In genomic region chr8:120460375-120460774, GRCm38 (mm10) we compare ENCODE assay signal across 8 mouse cellular contexts.
DNase-seq lines count a peak whose midpoint lies in the region; ATAC-seq and TF ChIP-seq lines count a peak whose summit lies in the region.

No protein-coding gene starts in this region.

- no peaks in the 10 kb centered on the region for H3K27me3 ChIP-seq in liver, adult 2 months (ENCODE audit: control insufficient read depth, insufficient read depth, low read length)
- peaks cover 4% of the 10 kb centered on the region; the same call in 1 of the 2 replicates for H3K27me3 ChIP-seq in liver, embryonic 11.5 days (replicated peaks; ENCODE audit: control insufficient read depth, insufficient read depth, low read length)
- peaks cover 21% of the 10 kb centered on the region for H3K27me3 ChIP-seq in forebrain, embryonic 12.5 days
- no peaks in the 10 kb centered on the region for H3K27me3 ChIP-seq in intestine, embryonic 16.5 days (replicated peaks; ENCODE audit: control insufficient read depth, insufficient read depth, low read length)
- H3K27me3 ChIP-seq in neural tube, embryonic 14.5 days (ENCODE audit: control insufficient read depth, insufficient read depth, low read length), result no peaks in the 10 kb centered on the region

- H3K9ac ChIP-seq in liver, adult 2 months (ENCODE audit: low read depth, low read length), result no peak overlapping the region
- H3K9ac ChIP-seq in liver, embryonic 11.5 days (ENCODE audit: low read depth, low read length), result no peak overlapping the region
- H3K9ac ChIP-seq in forebrain, embryonic 12.5 days, result no peak overlapping the region
- H3K9ac ChIP-seq in intestine, embryonic 16.5 days (ENCODE audit: low read depth, low read length), result peak overlapping the region; percentile 43; the same call in 1 of the 2 replicates
- no peak overlapping the region for H3K9ac ChIP-seq in neural tube, embryonic 14.5 days (replicated peaks; ENCODE audit: low read depth, low read length)

- no peaks in the 10 kb centered on the region for H3K79me2 ChIP-seq in liver, adult 2 months (ENCODE audit: control insufficient read depth, insufficient read depth, low read length)

- no peak for TF ChIP-seq POLR2A in liver, adult 2 months (IDR thresholded peaks at IDR 0.05; ENCODE audit: extremely low read depth, insufficient read depth, low read length)

- H3K9me3 ChIP-seq in liver, embryonic 11.5 days (ENCODE audit: control insufficient read depth, low read length), result no peaks in the 10 kb centered on the region
- no peaks in the 10 kb centered on the region for H3K9me3 ChIP-seq in forebrain, embryonic 12.5 days
- no peaks in the 10 kb centered on the region for H3K9me3 ChIP-seq in intestine, embryonic 16.5 days (ENCODE audit: control insufficient read depth, low read length)
- no peaks in the 10 kb centered on the region for H3K9me3 ChIP-seq in neural tube, embryonic 14.5 days (ENCODE audit: control insufficient read depth, low read length)

- no peaks in the 10 kb centered on the region for H3K36me3 ChIP-seq in liver, adult 2 months (ENCODE audit: control insufficient read depth, insufficient read depth, low read length)
- no peaks in the 10 kb centered on the region for H3K36me3 ChIP-seq in liver, embryonic 11.5 days (ENCODE audit: control insufficient read depth, insufficient read depth, low read length)
- no peaks in the 10 kb centered on the region for H3K36me3 ChIP-seq in forebrain, embryonic 12.5 days (replicated peaks)
- no peaks in the 10 kb centered on the region for H3K36me3 ChIP-seq in intestine, embryonic 16.5 days (ENCODE audit: control insufficient read depth, insufficient read depth, low read length)
- no peaks in the 10 kb centered on the region for H3K36me3 ChIP-seq in neural tube, embryonic 14.5 days (ENCODE audit: control insufficient read depth, insufficient read depth, low read length)

- no peak overlapping the region for H3K4me2 ChIP-seq in liver, embryonic 11.5 days
- H3K4me2 ChIP-seq in forebrain, embryonic 12.5 days, result no peak overlapping the region
- H3K4me2 ChIP-seq in intestine, embryonic 16.5 days (ENCODE audit: low read depth, low read length), result no peak overlapping the region
- no peak overlapping the region for H3K4me2 ChIP-seq in neural tube, embryonic 14.5 days (ENCODE audit: low read depth, low read length)

- no peak overlapping the region for H3K27ac ChIP-seq in liver, adult 2 months (replicated peaks; ENCODE audit: insufficient read depth, low read depth, low read length)
- H3K27ac ChIP-seq in liver, embryonic 11.5 days (ENCODE audit: low read depth, low read length), result no peak overlapping the region
- H3K27ac ChIP-seq in forebrain, embryonic 12.5 days, result peak overlapping the region; percentile 84
- peak overlapping the region; percentile 28; the same call in 1 of the 2 replicates for H3K27ac ChIP-seq in intestine, embryonic 16.5 days (ENCODE audit: low read length)
- peak overlapping the region; percentile 79 for H3K27ac ChIP-seq in neural tube, embryonic 14.5 days (ENCODE audit: low read depth, low read length)

- DNase-seq in liver, adult 2 months (ENCODE audit: extremely low read depth, low read depth, low spot score), result peak; percentile 32
- no peak for DNase-seq in liver, embryonic 11.5 days (ENCODE audit: low spot score)
- DNase-seq in yolk sac, embryonic 10.5 days (ENCODE audit: low spot score), result no peak
- DNase-seq in left cerebral cortex, adult 11 months (ENCODE audit: low spot score), result no peak

- peaks cover 4% of the 10 kb centered on the region; the same call in 1 of the 2 replicates for H3K4me1 ChIP-seq in liver, adult 2 months (ENCODE audit: control insufficient read depth, insufficient read depth, low read length)
- peaks cover 56% of the 10 kb centered on the region for H3K4me1 ChIP-seq in liver, embryonic 11.5 days (replicated peaks; ENCODE audit: control insufficient read depth, insufficient read depth, low read length)
- peaks cover 70% of the 10 kb centered on the region for H3K4me1 ChIP-seq in forebrain, embryonic 12.5 days
- H3K4me1 ChIP-seq in intestine, embryonic 16.5 days (ENCODE audit: control insufficient read depth, insufficient read depth, low read length), result peaks cover 58% of the 10 kb centered on the region
- peaks cover 43% of the 10 kb centered on the region for H3K4me1 ChIP-seq in neural tube, embryonic 14.5 days (ENCODE audit: control insufficient read depth, insufficient read depth, low read length)

- no peak for TF ChIP-seq CTCF in liver, adult 2 months (IDR thresholded peaks at IDR 0.05; ENCODE audit: low read depth, low read length)

- 45% methylated on average over 6 of the region's 6 CpGs for WGBS in liver, adult 2 months
- WGBS in liver, embryonic 11.5 days, result 70% methylated on average over 6 of the region's 6 CpGs
- 41% methylated on average over 6 of the region's 6 CpGs for WGBS in forebrain, embryonic 12.5 days
- WGBS in intestine, embryonic 16.5 days, result 49% methylated on average over 6 of the region's 6 CpGs
- WGBS in neural tube, embryonic 14.5 days, result 16% methylated on average over 6 of the region's 6 CpGs

- H3K4me3 ChIP-seq in liver, adult 2 months (ENCODE audit: insufficient read depth, low read depth, low read length), result no peak overlapping the region
- no peak overlapping the region for H3K4me3 ChIP-seq in liver, embryonic 11.5 days (ENCODE audit: low read depth, low read length)
- H3K4me3 ChIP-seq in forebrain, embryonic 12.5 days (replicated peaks), result no peak overlapping the region
- H3K4me3 ChIP-seq in intestine, embryonic 16.5 days (ENCODE audit: low read length), result no peak overlapping the region
- no peak overlapping the region for H3K4me3 ChIP-seq in neural tube, embryonic 14.5 days (ENCODE audit: low read depth, low read length)

- no peak for ATAC-seq in liver, embryonic 11.5 days (replicated peaks; ENCODE audit: low FRiP score)
- ATAC-seq in forebrain, embryonic 12.5 days (ENCODE audit: low FRiP score), result peak; percentile 27; the same call in 1 of the 2 replicates
- ATAC-seq in intestine, embryonic 16.5 days, result no peak
- ATAC-seq in neural tube, embryonic 14.5 days (ENCODE audit: low read depth), result peak; percentile 31; the same call in 1 of the 2 replicates
- no peak for ATAC-seq in monocyte, adult 5-6 weeks (replicated peaks; ENCODE audit: insufficient number of reproducible peaks, low FRiP score, low TSS enrichment, poor library complexity, severe bottlenecking)

Comparison
In these comparisons a context has a peak if more than half of its experiments do, and no peak if none do; other contexts are left out.
1. H3K27ac ChIP-seq: peak in forebrain, embryonic 12.5 days (single experiment), intestine, embryonic 16.5 days (single experiment) and neural tube, embryonic 14.5 days (single experiment); none in liver, adult 2 months (single experiment) and liver, embryonic 11.5 days (single experiment).
2. ATAC-seq: peak in forebrain, embryonic 12.5 days (single experiment) and neural tube, embryonic 14.5 days (single experiment); none in liver, embryonic 11.5 days (single experiment), intestine, embryonic 16.5 days (single experiment) and monocyte, adult 5-6 weeks (single experiment).